Mouse (Mus musculus) heart, postnatal 14 days (tissue): Measurements from ENCODE around the gene Lum. TPM values are rescaled to one million over a fixed set of nuclear protein-coding genes. Genes with fewer than 3 reads are reported as not detected.

Source experiments
- DNase-seq, 2 experiments: peaks; one replicate each; pipeline ENCODE4 v3.0.0; 2021 to 2022
- intact Hi-C: fragments of 180-260 bp; cut with DNase I; formaldehyde crosslinking; loops from one replicate; pipeline ENCODE4 v1.15.1; 2025
- long read RNA-seq, 2 experiments: library from polyadenylated mRNA; stranded (forward); transcript quantifications; one replicate each; pipeline ENCODE4 v2.0.0; 2021
- total RNA-seq, 2 experiments: library from RNA; stranded (reverse); gene quantifications; 2 replicates each; pipeline ENCODE4 v1.2.3; 2021

Gene Lum
- total RNA-seq, result 10 to 100 TPM; 87.3 to 94.1 TPM
- long read RNA-seq, experiment 1, transcript Lum-201 (3 exons, 2,448 nt), result major isoform, 267 of 270 reads
- long read RNA-seq, experiment 1, partial matches to known transcripts, result 1 of 270 reads
- long read RNA-seq, experiment 1, other reads (novel, unspliced or antisense), result 2 of 270 reads
- long read RNA-seq, experiment 2, transcript Lum-201 (3 exons, 2,448 nt), result major isoform, 265 of 272 reads
- long read RNA-seq, experiment 2, partial matches to known transcripts, result 4 of 272 reads
- long read RNA-seq, experiment 2, other reads (novel, unspliced or antisense), result 3 of 272 reads

GRCm38 (mm10) chr10:97564957-97565856, at the start of gene Lum:
Gene Lum, plus strand, starts transcription at chr10:97565128.
- no peak for DNase-seq
- intact Hi-C loops, result loop anchor here (5.0 kb wide), 1 partner anchor 102 kb away; no protein-coding TSS in a partner anchor

DNA sequence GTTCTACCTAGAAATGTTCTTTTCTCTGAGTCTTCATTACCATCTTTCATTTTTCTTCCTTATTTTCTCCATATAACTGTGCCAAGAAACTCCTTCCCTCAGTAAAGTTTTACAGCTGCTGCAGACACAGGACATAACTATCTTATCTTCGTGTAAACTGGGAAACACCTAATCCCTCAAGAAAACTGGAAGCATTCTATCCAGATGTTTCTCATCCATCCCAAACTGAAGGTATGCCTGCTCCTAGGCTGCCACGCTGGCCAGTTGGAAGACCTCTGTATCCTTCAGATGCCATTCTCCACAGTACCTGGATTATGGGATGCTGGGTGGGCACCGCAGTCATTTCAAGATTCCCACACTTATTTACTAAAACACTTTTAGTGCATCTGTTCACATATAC, 41.6 kb upstream of the Lum start:
- DNase-seq, result no peak
- intact Hi-C loops, result no loop called here

DNA sequence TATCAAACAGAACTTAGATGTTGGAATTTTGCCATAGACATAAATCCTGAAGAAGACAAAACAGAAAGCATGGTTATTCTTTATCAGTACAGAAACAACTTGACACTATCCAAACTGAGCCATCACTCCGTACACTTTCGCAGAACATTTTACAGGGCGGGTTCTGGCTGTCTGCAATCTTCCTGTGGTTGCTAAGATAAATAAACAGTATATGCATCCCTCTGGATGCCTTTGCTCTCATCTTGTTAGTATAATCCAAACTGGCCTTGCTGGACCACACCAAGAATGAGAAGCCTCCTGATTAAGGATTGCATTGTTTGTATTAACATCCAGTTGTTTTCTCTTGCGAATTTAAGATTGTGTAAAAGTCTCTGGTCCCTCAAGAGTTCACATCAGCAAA, 29.2 kb upstream of the Lum start:
- DNase-seq, result no peak
- intact Hi-C loops, result no loop called here

DNA sequence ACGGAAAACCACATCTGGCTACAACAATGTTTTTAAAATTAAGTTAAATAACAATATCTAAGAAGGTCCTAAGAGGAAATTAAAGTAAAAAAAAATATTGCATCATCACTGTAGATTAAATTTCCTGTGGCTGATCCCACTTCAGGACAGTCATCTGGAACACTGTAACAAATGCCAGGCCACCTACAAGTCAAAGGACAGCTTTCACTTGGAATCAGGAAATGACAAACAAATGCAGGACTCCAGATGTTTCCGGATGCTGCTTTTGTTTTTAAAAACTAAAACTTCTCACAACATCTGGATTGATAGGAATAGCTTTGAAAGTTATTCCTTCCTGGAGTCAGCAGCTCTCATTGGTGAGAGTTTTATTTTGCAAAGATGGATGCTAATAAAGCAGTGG, 28.0 kb upstream of the Lum start:
- no peak for DNase-seq
- intact Hi-C loops, result no loop called here

DNA sequence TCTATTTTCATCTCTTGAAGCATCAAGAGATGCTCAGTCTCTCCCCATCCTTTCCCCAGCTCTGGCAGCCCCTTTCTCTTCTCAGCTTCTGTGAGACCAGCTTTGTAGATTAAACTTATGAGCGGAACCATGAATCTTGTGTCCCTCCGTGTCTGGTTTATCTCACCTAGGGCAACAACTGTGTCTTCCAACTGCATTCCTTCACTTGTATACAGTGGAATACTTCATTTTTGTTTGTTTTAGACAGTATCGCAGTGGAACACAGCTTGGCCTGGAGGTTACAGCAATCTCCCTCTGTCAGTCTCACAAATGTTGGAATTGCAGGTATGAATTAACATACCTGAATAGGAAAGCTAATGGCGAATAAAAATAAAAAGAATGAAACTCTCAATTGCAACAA, 26.7 kb upstream of the Lum start:
- no peak for DNase-seq
- intact Hi-C loops, result no loop called here

DNA sequence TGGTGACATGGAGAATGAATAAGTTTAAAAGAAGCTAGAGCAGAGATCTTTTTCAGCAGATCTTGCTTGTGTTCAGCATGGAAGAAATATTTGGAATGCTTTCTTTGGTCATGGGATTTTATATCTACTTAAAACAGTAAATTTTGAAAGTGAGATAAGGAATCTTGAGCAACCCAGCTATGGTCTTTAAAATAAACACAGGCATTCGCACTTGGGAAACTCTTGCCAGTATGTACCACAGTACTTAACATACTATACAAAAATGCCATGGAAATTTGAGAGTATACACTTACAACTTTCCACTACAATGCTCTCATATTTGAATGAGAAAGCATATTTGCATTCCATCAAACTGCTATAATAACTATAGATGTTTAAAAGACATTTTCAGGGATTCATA, 17.2 kb upstream of the Lum start:
- intact Hi-C loops, result no loop called here

GRCm38 (mm10) chr10:97567489-97568135, 2.7 kb downstream of the Lum start:
- peak in 1 of 2 experiments; percentile 22 for DNase-seq
- intact Hi-C loops, result loop anchor here (5.0 kb wide), 1 partner anchor 100 kb away; no protein-coding TSS in a partner anchor

More for the DNA sequence above, 17.2 kb upstream of the Lum start:
- DNase-seq, result no peak

- DNase-seq, result no peak
- intact Hi-C loops, result no loop called here
Measured at GRCm38 (mm10) chr10:97582543-97583231, 17.8 kb downstream of the Lum start.

DNA sequence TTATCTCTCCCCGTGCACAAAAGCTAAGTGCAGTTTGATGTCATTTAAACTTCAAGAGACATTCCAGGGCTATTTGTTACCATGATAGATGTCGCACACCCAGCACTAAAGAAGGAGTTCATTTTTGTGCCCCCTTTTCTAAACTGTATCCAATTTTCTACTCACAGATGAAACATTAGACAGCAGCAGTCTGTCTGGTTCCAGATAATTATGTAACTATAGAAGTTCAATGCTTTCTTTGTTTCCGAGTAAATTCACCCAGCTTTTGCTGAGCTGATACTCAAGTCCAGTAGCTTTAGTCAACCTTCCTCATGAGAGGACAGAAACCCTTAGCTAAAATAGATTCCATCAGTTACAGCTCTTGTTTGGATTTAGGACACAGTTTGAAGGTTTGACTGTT, 19.2 kb downstream of the Lum start:
- intact Hi-C loops, result no loop called here
- no peak for DNase-seq

- peak; percentile 36 to 46 for DNase-seq
Measured at GRCm38 (mm10) chr10:97587159-97587558, 22.2 kb downstream of the Lum start.

DNA sequence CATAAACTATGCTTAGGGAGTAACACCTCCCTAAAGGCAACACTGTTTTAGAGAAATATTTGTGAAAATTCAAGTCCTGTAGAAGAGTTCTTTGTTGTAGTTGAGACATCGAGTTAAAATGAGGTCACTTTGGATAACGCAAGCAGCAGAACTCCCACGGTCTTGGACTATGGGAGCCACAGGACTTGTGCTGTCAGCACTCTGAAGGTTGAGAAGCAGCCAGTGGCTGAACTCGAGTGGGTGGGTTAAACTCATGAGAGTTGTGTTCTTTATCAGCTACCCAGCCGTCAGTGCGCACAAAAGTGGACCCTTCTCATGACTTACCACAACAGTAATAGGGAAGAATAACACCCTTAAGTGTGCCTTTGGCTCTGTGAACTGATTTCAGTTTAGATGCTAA, 24.6 kb downstream of the Lum start:
- intact Hi-C loops, result no loop called here
- DNase-seq, result peak; percentile 47 to 50

More at GRCm38 (mm10) chr10:97587159-97587558, 22.2 kb downstream of the Lum start:
- intact Hi-C loops, result no loop called here

DNA sequence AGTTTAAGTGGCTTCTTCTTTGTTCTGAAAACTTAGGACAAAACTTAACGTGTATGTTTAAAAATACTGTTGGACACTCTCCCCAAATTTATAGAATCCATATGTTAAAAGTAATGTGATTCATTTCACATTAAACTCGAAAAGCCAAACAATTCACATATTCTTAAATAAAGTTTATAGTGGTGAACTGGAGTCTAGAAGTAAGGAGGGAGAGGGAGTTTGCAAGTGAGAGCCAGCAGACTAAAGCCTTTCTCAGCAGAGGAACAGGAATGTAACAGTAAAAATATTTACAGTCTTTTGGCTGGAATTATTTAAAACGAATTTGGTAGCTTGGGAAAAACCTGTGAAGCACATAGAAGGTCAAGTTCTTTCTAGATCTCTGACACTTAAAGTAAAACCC, 26.1 kb downstream of the Lum start:
- DNase-seq, result no peak
- intact Hi-C loops, result no loop called here

GRCm38 (mm10) chr10:97591685-97592084, 26.8 kb downstream of the Lum start:
- intact Hi-C loops, result no loop called here
- DNase-seq, result no peak

GRCm38 (mm10) chr10:97595680-97596079, 30.8 kb downstream of the Lum start:
- intact Hi-C loops, result no loop called here

GRCm38 (mm10) chr10:97601744-97602143, 36.8 kb downstream of the Lum start:
- no peak for DNase-seq

More at GRCm38 (mm10) chr10:97595680-97596079, 30.8 kb downstream of the Lum start:
- no peak for DNase-seq

GRCm38 (mm10) chr10:97603256-97603655, 38.3 kb downstream of the Lum start:
- intact Hi-C loops, result no loop called here
- no peak for DNase-seq

More at GRCm38 (mm10) chr10:97601744-97602143, 36.8 kb downstream of the Lum start:
- intact Hi-C loops, result no loop called here

DNA sequence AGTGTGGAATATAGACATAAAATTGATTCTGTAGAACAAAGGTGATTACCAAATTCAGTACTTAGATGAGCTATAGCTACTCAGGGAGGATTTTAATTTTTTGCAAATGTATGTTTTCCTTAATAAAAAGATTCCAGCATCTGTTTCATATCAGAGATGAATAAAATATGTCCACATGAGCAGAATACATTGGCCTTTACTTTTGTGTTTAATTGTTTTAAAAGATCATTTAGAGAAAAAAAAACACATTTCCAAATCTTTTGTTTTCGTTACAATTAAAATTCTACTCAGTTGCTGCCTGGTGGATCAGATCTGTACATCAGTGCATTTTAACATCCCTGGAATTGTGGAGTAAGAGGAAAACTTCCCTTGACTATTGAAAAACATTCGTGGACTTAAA, 41.7 kb downstream of the Lum start, which contains the start of gene Kera:
TSS of gene Kera (plus strand) at position 301 of the 400 bp plus-strand sequence.
- intact Hi-C loops, result no loop called here
- no peak for DNase-seq
